Mouse (Mus musculus) inflammation-experienced regulatory T-cells, adult 6 months (primary cell): ENCODE measurements around the gene Mrps17. TPM values are rescaled to one million over a fixed set of nuclear protein-coding genes. Genes with fewer than 3 reads are reported as not detected.

Experiments
- ATAC-seq: one replicate; pipeline ENCODE4 v1.8.0; 2017
- polyA plus RNA-seq, 3 experiments: library from polyadenylated mRNA; unstranded; fragments of 100-300 nt; shearing (Covaris generic); gene quantifications; one replicate each; pipeline ENCODE4 v1.2.1; 2017

Mrps17 gene
- polyA plus RNA-seq, 3 experiments from 2014 or later = 109 to 124 (median 117) TPM

DNA sequence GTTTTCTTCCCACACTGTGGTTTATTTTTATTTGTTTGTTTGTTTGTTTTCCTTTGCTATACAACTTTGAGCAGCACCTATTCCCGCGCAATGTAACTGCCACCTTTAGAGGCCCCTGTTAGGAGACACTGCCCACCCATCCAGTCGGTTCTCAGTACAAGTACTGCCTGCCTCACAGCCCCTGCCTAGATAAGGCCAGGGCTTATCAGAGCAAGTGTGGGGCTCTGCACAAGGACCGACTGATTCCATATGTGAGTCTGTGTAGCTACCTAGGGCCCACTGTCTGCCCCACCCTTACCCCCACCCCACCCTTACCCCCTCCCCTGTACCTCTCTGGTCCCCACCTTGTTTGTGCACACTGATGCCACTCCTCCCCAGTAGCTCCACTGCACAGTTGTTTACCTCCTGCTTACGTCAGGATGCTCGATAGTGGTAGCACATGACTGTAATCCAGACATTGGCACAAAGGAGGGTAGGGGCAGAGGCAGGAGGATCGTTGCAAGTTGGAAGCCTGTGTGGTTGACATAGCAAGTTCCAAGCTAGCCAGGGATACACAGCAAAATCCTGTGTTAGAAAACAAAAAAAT lies 27.7 kb downstream of the Mrps17 start:
- ATAC-seq = no peak

DNA sequence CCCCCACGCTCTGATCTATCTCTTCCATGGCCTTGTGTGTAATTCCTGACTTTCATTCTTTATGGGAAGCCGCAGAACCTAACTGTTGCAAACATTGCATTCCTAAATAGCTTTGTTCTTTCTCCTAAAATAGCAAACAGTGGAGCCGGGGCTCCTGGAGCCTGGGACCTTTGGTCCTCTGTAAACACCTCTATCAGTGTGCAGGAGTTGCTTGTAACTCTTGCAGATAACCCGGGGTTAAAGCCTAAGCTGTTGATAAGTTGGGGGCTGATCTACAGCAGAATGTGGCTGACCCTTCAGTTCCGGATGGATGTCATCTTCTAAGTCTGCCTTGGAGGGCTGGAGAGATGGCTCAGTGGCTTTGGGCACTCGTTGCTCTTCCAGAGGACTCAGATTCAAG lies 28.8 kb downstream of the Mrps17 start:
- ATAC-seq = no peak

DNA sequence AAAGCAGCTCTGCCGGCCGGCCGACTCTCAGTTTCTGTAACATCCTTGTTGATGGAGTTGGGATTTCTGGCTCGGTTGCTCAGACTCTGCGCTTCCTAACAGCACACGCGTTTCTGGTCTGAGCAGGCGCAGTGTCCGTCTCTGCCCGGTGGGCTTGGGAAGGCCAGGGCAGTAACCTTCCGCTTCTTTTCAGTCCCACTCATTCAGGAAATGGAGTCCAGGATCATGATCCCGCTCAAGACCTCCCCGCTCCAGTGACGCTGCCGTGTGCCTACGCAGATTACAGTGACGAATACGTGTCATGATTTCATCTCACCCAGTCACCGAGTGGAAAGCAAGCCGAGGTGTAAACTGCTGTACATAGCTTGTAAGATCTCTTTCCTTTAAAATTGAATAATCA lies 41.6 kb downstream of the Mrps17 start:
- no peak for ATAC-seq

DNA sequence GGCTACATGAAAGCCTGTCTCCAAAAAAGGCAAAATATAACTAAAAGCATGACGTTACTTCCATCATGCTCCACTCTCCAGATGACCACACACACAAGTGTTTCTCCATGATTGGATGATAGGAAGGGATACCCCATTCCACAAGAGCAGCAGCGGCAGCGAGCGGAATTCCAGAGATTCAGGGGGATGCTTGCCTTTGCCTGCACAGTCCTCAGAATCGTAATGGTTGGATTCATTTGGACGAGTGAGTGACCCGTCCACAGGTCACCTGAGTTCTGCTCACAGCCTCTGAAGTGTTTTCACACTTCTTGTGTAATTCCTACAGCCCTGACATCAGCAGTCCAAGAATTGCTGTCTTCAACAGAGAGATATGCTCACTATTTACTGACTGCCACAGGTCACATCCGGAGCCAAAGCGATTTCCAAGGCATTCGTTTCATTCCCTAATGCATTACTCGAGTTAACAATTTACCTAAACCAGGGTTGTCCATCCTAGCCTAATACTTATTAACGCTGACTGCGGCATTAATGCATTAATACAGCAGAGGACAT lies 44.7 kb downstream of the Mrps17 start:
- no peak for ATAC-seq

DNA sequence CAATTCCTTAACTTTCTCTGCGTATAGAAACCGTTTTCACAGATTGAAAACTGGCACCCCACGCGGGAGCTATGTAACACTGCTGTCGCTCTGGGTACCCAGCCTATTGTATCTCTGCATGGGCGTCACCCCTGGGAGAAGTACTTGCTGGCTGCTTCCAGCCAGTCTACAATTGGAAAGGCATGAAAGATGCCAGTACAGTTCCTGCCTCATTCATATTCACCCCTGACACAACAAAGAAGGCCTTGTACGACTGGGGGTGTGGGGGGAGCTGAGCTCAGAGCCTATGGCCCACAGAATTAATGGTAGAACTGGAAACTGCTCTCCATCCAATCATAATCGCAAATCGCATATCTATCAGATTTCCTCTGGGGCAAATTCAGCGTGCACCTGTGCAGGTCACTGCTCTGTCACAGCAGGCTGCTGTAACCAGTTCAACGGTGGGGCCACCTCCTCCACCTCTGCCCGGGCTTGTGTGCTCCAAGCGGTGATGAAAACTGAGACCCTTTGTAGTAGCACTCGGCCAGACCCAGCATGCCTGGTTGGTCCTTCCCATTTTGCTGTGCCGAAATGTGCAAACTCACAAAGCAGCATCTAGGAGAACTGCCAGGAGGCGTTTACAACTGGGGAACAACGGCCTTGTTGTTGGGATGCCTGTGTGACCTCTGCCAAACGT lies 46.7 kb downstream of the Mrps17 start:
- no peak for ATAC-seq

- no peak for ATAC-seq
Measured at GRCm38 (mm10) chr5:129770443-129771355, 55.4 kb downstream of the Mrps17 start.

Other genes with a start within 250 kb of the Mrps17 start
- 10 to 100 TPM; 20.2 to 43.9 (median 33.4) TPM for gene Sfswap, start 214.3 kb upstream of the Mrps17 start, polyA plus RNA-seq
- under 1 TPM in 1 of 3 experiments, not detected in 2; 0.08 TPM for gene Mmp17, start 131.3 kb upstream of the Mrps17 start, polyA plus RNA-seq
- gene Zfp11, start 45.4 kb upstream of the Mrps17 start, polyA plus RNA-seq = 1 to 10 TPM; 4.6 to 5.1 (median 4.8) TPM
- not detected for gene Sept14, start 7.0 kb upstream of the Mrps17 start, polyA plus RNA-seq
- 10 to 100 TPM; 52.3 to 79.8 (median 79.6) TPM for gene Nipsnap2, start 9.6 kb downstream of the Mrps17 start, polyA plus RNA-seq
- gene Psph, start 72.0 kb downstream of the Mrps17 start, polyA plus RNA-seq = 10 to 100 TPM; 43.6 to 79.5 (median 54.1) TPM
- gene Sumf2, start 131.5 kb downstream of the Mrps17 start, polyA plus RNA-seq = 10 to 100 TPM; 16.5 to 27.1 (median 21.7) TPM
- 100 to 1,000 TPM; 317 to 466 (median 338) TPM for gene Chchd2, start 172.0 kb downstream of the Mrps17 start, polyA plus RNA-seq
- 1 to 10 TPM in 2 of 3 experiments, under 1 TPM in 1; 0.60 to 2.3 (median 1.5) TPM for gene Zbed5, start 180.2 kb downstream of the Mrps17 start, polyA plus RNA-seq
- gene Phkg1, start 183.1 kb downstream of the Mrps17 start, polyA plus RNA-seq = under 1 TPM; 0.23 to 0.52 (median 0.38) TPM
- gene Nupr1l, start 193.0 kb downstream of the Mrps17 start, polyA plus RNA-seq = 1 to 10 TPM in 1 of 3 experiments, not detected in 2; 1.8 TPM
- 1 to 10 TPM; 3.5 to 4.8 (median 4.4) TPM for gene Vkorc1l1, start 226.5 kb downstream of the Mrps17 start, polyA plus RNA-seq